Mouse (Mus musculus) embryonic facial prominence, embryonic 11.5 days (tissue): ENCODE data around the gene Fdxacb1. TPM values are rescaled to one million over a fixed set of nuclear protein-coding genes. Genes with fewer than 3 reads are reported as not detected.

ENCODE experiments used
- ATAC-seq: fragments of 200-750 bp; cut with Nextera tagmentation; replicated peaks from 2 replicates; pipeline ENCODE4 v1.8.0; 2017; ENCODE audit warnings: low read depth; ENCODE audit not compliant: insufficient number of reproducible peaks, low FRiP score, low TSS enrichment
- DNase-seq: peaks from one replicate; pipeline ENCODE4 v3.0.0-alpha.2; 2015; ENCODE audit warnings: low spot score
- H3K27ac ChIP-seq: fragments of 300-500 bp; sonication (generic); replicated peaks from 2 replicates; pipeline ENCODE4 v1.5.1; 2014; ENCODE audit warnings: mild to moderate bottlenecking, low read depth, low read length, control low read depth
- H3K27me3 ChIP-seq: fragments of 300-500 bp; sonication (generic); 2 replicates; pipeline ENCODE4 v1.6.1; 2014; ENCODE audit warnings: mild to moderate bottlenecking, low read length, moderate library complexity, mixed read lengths; ENCODE audit not compliant: control insufficient read depth, insufficient read depth
- H3K36me3 ChIP-seq: fragments of 300-500 bp; sonication (generic); replicated peaks from 2 replicates; pipeline ENCODE4 v1.6.1; 2014; ENCODE audit warnings: low read depth, mild to moderate bottlenecking, low read length, moderate library complexity, mixed read lengths; ENCODE audit not compliant: control insufficient read depth, insufficient read depth
- H3K4me1 ChIP-seq: fragments of 300-500 bp; sonication (generic); 2 replicates; pipeline ENCODE4 v1.6.1; 2014; ENCODE audit warnings: low read length, mixed read lengths; ENCODE audit not compliant: control insufficient read depth, insufficient read depth
- H3K4me2 ChIP-seq: fragments of 300-500 bp; sonication (generic); 2 replicates; pipeline ENCODE4 v1.6.1; 2014; ENCODE audit warnings: low read depth, mild to moderate bottlenecking, control low read depth, low read length, moderate library complexity
- H3K4me3 ChIP-seq: fragments of 300-500 bp; sonication (generic); 2 replicates; pipeline ENCODE4 v1.5.1; 2014; ENCODE audit warnings: low read depth, low read length, control low read depth
- H3K9ac ChIP-seq: fragments of 300-500 bp; sonication (generic); replicated peaks from 2 replicates; pipeline ENCODE4 v1.6.1; 2014; ENCODE audit warnings: mild to moderate bottlenecking, control low read depth, low read length
- H3K9me3 ChIP-seq: fragments of 300-500 bp; sonication (generic); replicated peaks from 2 replicates; pipeline ENCODE4 v1.6.1; 2016; ENCODE audit warnings: mild to moderate bottlenecking, low read length, inconsistent platforms, mixed read lengths; ENCODE audit not compliant: control insufficient read depth
- WGBS: fragments of 180-500 bp; shearing (Covaris S2); extraction: QIAGEN DNeasy Blood & Tissue Kit; methylation state at CpG from one replicate; pipeline ENCODE4 v1.1.7; 2014; 5-methylcytosine and 5-hydroxymethylcytosine counted together
- polyA plus RNA-seq: library from polyadenylated mRNA; unstranded; fragments of >200 nt; fragmentation: Nextera tagmentation; extraction: Ambion mirVana; gene quantifications from 2 replicates; pipeline ENCODE4 v1.2.1, GENCODE M21; 2014

Gene Fdxacb1
- polyA plus RNA-seq, 1 experiment from 2014 or later, result 14.3 TPM

DNA sequence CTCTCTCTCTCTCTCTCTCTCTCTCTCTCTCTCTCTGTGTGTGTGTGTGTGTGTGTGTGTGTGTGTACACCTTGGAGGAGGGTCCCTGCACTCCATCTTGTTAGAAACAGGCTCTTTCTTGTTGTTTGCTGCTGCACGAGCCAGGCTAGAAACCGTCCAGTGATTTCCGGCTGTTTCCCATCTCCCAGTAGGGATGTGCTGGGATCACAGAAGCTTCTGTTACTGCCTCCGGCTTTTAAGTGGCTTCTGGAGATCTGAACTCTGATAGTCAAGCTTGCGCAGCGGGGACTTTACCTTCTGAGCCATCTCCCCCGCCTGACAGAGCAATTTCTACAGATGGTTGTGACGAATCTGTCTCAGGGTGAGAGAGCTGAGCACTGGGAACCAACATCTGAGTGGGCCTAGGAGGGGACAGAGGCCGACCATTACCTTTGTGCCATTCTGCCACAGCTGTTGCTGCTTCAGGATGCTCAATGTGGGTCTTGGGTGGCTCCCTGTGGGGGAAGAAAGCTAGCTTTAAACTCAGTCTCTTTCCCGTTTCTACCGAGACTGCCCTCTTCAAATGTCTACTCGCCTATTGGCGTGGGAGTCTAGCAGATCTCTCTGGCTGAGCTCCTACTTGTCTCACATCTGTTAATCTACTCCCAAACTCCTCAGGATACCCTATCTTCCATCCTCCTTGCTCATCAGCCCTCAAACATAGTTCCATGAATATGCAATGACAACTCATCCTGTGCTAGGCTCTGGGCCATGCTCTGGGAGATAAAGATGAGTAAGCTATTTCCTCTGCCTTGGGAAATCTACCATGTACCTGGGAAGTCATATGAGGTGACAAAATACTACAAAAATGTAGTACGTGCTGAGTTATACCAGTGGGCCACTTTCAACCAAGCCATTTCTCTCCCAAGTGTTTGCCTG lies 26.9 kb upstream of the Fdxacb1 start:
- H3K4me3 ChIP-seq, result no peak overlapping the region
- H3K36me3 ChIP-seq, result no peaks in the 10 kb centered on the region
- DNase-seq (no peak), ATAC-seq (no peak)
- WGBS, result 82% methylated on average over 14 of the region's 14 CpGs
- no peak overlapping the region for H3K27ac ChIP-seq
- H3K9ac ChIP-seq, result no peak overlapping the region
- H3K4me1 ChIP-seq, result peaks cover under 1% of the 10 kb centered on the region; the same call in 1 of the 2 replicates
- no peak overlapping the region for H3K4me2 ChIP-seq
- no peaks in the 10 kb centered on the region for H3K9me3 ChIP-seq
- no peaks in the 10 kb centered on the region for H3K27me3 ChIP-seq

DNA sequence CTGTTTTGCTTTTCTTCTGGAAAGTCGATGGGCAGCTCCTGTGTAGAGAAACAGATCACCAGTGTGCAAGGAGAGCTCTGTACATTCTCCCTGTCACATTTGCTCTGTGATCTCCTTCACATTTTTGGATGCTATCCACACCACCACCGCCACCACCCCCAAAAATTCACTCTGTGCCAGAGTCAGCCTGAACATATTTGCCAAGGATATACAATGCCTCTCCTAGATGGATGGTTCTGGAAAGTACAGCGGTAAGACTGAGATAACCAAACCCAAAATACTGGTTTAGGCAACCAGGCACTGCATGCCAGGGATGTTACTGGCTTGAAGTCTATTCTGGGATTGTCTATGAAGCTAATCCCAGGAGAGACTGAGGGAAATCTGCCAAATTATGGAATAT lies 25.8 kb upstream of the Fdxacb1 start:
- Histone ChIP-seq H3K27ac (no peak overlapping the region), H3K4me1 (peaks cover 2% of the 10 kb centered on the region; the same call in 1 of the 2 replicates), H3K36me3 (no peaks in the 10 kb centered on the region), H3K27me3 (0 out of 2 replicates have a peak, but pooled peaks cover 2% of the 10 kb centered on the region), H3K9ac (no peak overlapping the region), H3K4me2 (no peak overlapping the region), H3K4me3 (no peak overlapping the region), H3K9me3 (no peaks in the 10 kb centered on the region)
- 83% methylated on average over 3 of the region's 3 CpGs for WGBS
- ATAC-seq (no peak), DNase-seq (no peak)

DNA sequence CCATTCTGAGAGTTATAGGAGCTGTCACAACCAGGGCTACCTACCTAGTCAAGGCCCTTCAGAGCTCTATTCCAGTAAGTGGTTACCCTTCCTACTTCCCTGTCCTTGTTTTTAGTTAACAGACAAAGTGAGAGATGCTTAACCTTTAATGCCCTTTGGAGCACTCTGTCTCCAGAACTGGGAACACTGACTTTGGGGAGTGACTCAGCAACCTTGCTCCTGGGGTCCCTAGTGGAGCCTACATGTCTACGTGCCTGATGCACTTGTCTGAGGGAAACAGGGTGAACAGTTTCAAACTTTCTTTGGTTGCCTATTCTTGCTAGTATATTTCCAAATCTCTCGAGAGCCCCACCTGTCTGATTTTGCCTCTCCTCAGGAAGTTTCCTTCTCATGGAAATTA lies 25.3 kb upstream of the Fdxacb1 start:
- H3K9me3 ChIP-seq, result no peaks in the 10 kb centered on the region
- WGBS, result 74% methylated on average over 2 of the region's 2 CpGs
- H3K27me3 ChIP-seq, result 0 out of 2 replicates have a peak, but pooled peaks cover 2% of the 10 kb centered on the region
- ATAC-seq, result no peak
- H3K4me2 ChIP-seq, result no peak overlapping the region
- no peak overlapping the region for H3K9ac ChIP-seq
- H3K27ac ChIP-seq, result no peak overlapping the region
- H3K36me3 ChIP-seq, result no peaks in the 10 kb centered on the region
- H3K4me1 ChIP-seq, result peaks cover 2% of the 10 kb centered on the region; the same call in 1 of the 2 replicates
- no peak for DNase-seq
- H3K4me3 ChIP-seq, result no peak overlapping the region

DNA sequence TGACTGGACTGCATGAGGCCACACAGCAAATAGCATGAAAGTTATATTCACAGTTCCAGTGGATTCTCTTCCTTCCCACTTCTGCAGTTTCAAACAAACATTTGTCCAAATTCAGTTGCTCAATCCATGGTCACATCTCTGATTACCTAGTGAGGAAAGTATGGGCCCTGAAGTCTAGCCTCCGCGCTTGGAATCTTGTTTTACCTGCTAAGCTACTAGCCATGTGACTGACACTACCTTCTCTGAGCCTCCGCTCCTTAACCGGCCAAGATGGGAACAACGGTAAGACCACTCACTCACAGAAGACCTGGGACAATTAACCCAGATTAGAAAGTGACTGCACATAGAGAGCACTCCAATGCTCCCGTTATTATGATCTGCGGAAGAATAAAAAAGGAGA lies 22.2 kb upstream of the Fdxacb1 start:
- peak; percentile 35 for DNase-seq
- Histone ChIP-seq H3K27ac (no peak overlapping the region), H3K4me1 (peaks cover 2% of the 10 kb centered on the region; the same call in 1 of the 2 replicates), H3K4me3 (peak overlapping the region; percentile 25), H3K36me3 (no peaks in the 10 kb centered on the region), H3K27me3 (0 out of 2 replicates have a peak, but pooled peaks cover 2% of the 10 kb centered on the region), H3K9me3 (no peaks in the 10 kb centered on the region), H3K9ac (peak overlapping the region; percentile 42; the same call in 1 of the 2 replicates), H3K4me2 (peak overlapping the region; percentile 58)
- ATAC-seq, result no peak
- 11% methylated on average over 7 of the region's 7 CpGs for whole genome bisulfite sequencing

DNA sequence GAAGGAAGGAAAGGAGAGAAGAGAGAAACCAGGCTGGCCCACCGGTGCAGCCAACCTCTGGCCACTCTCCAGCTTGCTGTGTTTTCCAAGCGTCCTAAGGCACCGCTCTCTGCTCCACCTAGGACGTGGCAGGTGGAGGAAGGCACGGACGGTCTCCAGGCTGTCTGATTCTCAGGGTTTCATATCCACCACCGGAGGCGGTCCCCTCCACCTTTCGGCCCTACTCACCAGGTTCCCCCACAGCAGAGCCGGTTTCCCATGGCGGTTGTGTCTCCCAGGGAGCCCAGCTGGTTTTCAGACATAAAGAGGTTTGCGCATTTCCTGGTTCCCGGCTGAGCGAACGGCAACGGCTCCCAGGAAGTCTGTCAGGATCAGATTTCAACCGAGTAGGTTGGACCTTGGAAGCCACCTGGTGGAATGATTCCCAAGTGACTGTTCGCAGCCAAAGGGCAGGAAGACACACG lies 21.8 kb upstream of the Fdxacb1 start, which contains the start of gene 2310030G06Rik:
Gene 2310030G06Rik (minus strand): TSS at position 323 of the 464 bp plus-strand sequence.
- peaks cover 2% of the 10 kb centered on the region; the same call in 1 of the 2 replicates for H3K4me1 ChIP-seq
- H3K9ac ChIP-seq, result peak within 1 kb of the TSS; percentile 42
- peak within 1 kb of the TSS; percentile 25 for H3K4me3 ChIP-seq
- 0 out of 2 replicates have a peak, but pooled peaks cover 2% of the 10 kb centered on the region for H3K27me3 ChIP-seq
- H3K27ac ChIP-seq, result no peak within 1 kb of the TSS
- DNase-seq (peak; percentile 64), ATAC-seq (no peak)
- H3K9me3 ChIP-seq, result no peaks in the 10 kb centered on the region
- WGBS, result under 1% methylated on average over 19 of the region's 19 CpGs
- H3K36me3 ChIP-seq, result no peaks in the 10 kb centered on the region
- H3K4me2 ChIP-seq, result peak within 1 kb of the TSS; percentile 58

DNA sequence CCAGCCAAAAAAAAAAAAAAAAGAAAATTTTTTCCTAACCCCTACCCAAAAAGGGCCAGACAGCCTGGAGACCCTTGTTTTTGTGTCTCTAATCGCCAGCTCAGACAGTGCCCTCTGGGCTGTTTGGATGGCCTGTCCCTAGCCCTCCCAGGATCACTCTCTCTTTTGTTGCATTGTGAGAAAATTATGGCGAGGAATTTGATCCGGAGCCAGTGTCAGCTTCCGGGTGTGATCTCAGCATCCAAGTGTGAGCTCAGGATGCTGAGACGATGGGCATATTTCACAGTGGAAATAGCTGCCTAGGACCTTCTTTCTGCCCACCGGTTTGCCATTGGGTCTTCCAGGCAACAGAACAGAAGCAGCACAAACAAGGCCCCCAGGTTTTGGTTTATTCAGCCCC lies 17.3 kb upstream of the Fdxacb1 start:
- no peak overlapping the region for H3K4me2 ChIP-seq
- H3K9ac ChIP-seq, result no peak overlapping the region
- no peaks in the 10 kb centered on the region for H3K9me3 ChIP-seq
- H3K36me3 ChIP-seq, result no peaks in the 10 kb centered on the region
- ATAC-seq (no peak), DNase-seq (no peak)
- no peak overlapping the region for H3K27ac ChIP-seq
- H3K4me3 ChIP-seq, result no peak overlapping the region
- H3K27me3 ChIP-seq, result 0 out of 2 replicates have a peak, but pooled peaks cover 2% of the 10 kb centered on the region
- 44% methylated on average over 6 of the region's 6 CpGs for WGBS
- H3K4me1 ChIP-seq, result peaks cover 2% of the 10 kb centered on the region; the same call in 1 of the 2 replicates

DNA sequence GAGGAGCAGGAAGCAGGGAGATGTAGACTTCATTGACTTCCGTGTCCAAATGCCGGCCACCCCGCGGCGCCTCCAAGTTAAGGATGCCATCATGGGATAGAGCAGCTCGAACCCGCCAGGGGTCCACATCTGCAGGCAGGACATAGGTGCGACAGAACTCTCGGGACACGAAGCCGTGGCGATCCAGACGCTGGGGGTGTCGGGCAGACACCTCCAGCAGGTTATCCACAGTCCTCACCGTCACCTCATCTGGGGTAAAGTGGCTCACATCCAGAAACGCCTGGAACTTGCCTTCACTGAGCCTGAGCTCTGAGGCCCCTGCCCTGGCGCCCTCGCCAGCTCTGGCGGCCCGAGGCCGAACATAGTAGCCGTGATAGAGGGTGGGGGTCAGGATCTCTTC lies 16.7 kb upstream of the Fdxacb1 start, which contains the start of gene Cryab:
Gene Cryab (plus strand): TSS at position 3 of the 400 bp plus-strand sequence.
- no peaks in the 10 kb centered on the region for H3K36me3 ChIP-seq
- DNase-seq (no peak), ATAC-seq (no peak)
- no peak within 1 kb of the TSS for H3K27ac ChIP-seq
- H3K27me3 ChIP-seq, result 0 out of 2 replicates have a peak, but pooled peaks cover 2% of the 10 kb centered on the region
- 73% methylated on average over 22 of the region's 22 CpGs for WGBS
- H3K4me2 ChIP-seq, result no peak within 1 kb of the TSS; the same call in 1 of the 2 replicates
- no peaks in the 10 kb centered on the region for H3K4me1 ChIP-seq
- H3K9me3 ChIP-seq, result no peaks in the 10 kb centered on the region
- no peak within 1 kb of the TSS for H3K9ac ChIP-seq
- H3K4me3 ChIP-seq, result no peak within 1 kb of the TSS
